Mouse (Mus musculus): ENCODE measurements around the gene Acsbg1. TPM values are rescaled to one million over a fixed set of nuclear protein-coding genes. Genes with fewer than 3 reads are reported as not detected.
"Not testable (repeated sequence)": the region's sequence is repeated elsewhere in the genome, so short reads cannot be mapped to it uniquely, and the experiment has no call there.

Acsbg1 gene
- polyA plus RNA-seq, 1 experiment from 2014 or later, result 0.43 TPM

GRCm38 (mm10) chr9:54604131-54604654 lies 57.5 kb downstream of the Acsbg1 start:
- H3K36me3 ChIP-seq (ENCODE audit: control insufficient read depth, insufficient read depth, low read length), result peaks cover 5% of the 10 kb centered on the region
- H3K27ac ChIP-seq (ENCODE audit: low read length), result no peak overlapping the region
- H3K27me3 ChIP-seq (ENCODE audit: control insufficient read depth, insufficient read depth, low read depth, low read length), result no peaks in the 10 kb centered on the region
- 77% methylated on average over 5 of the region's 5 CpGs for WGBS
- H3K9ac ChIP-seq (ENCODE audit: low read length), result no peak overlapping the region
- no peak for ATAC-seq (ENCODE audit: low read depth)
- no peaks in the 10 kb centered on the region for H3K9me3 ChIP-seq (ENCODE audit: control insufficient read depth, low read length)
- H3K4me1 ChIP-seq (replicated peaks; ENCODE audit: control insufficient read depth, insufficient read depth, low read length), result no peaks in the 10 kb centered on the region
- no peak overlapping the region for H3K4me2 ChIP-seq (ENCODE audit: low read depth, low read length)
- no peak overlapping the region for H3K4me3 ChIP-seq (ENCODE audit: low read length)

GRCm38 (mm10) chr9:54602916-54603315 lies 58.8 kb downstream of the Acsbg1 start:
- ATAC-seq (ENCODE audit: low read depth), result no peak
- WGBS, result 85% methylated on average over 7 of the region's 7 CpGs
- no peaks in the 10 kb centered on the region for H3K27me3 ChIP-seq (ENCODE audit: control insufficient read depth, insufficient read depth, low read depth, low read length)

GRCm38 (mm10) chr9:54602386-54602785 lies 59.3 kb downstream of the Acsbg1 start:
- WGBS, result 90% methylated on average over 2 of the region's 2 CpGs
- H3K9ac ChIP-seq (ENCODE audit: low read length), result no peak overlapping the region
- no peak overlapping the region for H3K27ac ChIP-seq (ENCODE audit: low read length)
- H3K27me3 ChIP-seq (ENCODE audit: control insufficient read depth, insufficient read depth, low read depth, low read length), result no peaks in the 10 kb centered on the region
- no peaks in the 10 kb centered on the region for H3K9me3 ChIP-seq (ENCODE audit: control insufficient read depth, low read length)
- no peak overlapping the region for H3K4me2 ChIP-seq (ENCODE audit: low read depth, low read length)
- H3K4me3 ChIP-seq (ENCODE audit: low read length), result no peak overlapping the region
- H3K36me3 ChIP-seq (ENCODE audit: control insufficient read depth, insufficient read depth, low read length), result peaks cover 11% of the 10 kb centered on the region
- ATAC-seq (ENCODE audit: low read depth), result no peak
- H3K4me1 ChIP-seq (replicated peaks; ENCODE audit: control insufficient read depth, insufficient read depth, low read length), result no peaks in the 10 kb centered on the region

More at GRCm38 (mm10) chr9:54602916-54603315, 58.8 kb downstream of the Acsbg1 start:
- Histone ChIP-seq H3K9ac (ENCODE audit: low read length) (no peak overlapping the region), H3K9me3 (ENCODE audit: control insufficient read depth, low read length) (no peaks in the 10 kb centered on the region), H3K4me2 (ENCODE audit: low read depth, low read length) (no peak overlapping the region), H3K4me3 (ENCODE audit: low read length) (no peak overlapping the region), H3K27ac (ENCODE audit: low read length) (no peak overlapping the region), H3K36me3 (ENCODE audit: control insufficient read depth, insufficient read depth, low read length) (peaks cover 9% of the 10 kb centered on the region), H3K4me1 (replicated peaks; ENCODE audit: control insufficient read depth, insufficient read depth, low read length) (no peaks in the 10 kb centered on the region)

- H3K9me3 ChIP-seq (ENCODE audit: control insufficient read depth, low read length), result no peaks in the 10 kb centered on the region
- H3K4me2 ChIP-seq (ENCODE audit: low read depth, low read length), result no peak overlapping the region
- WGBS, result 92% methylated on average over 15 of the region's 15 CpGs
- H3K27ac ChIP-seq (ENCODE audit: low read length), result no peak overlapping the region
- no peak overlapping the region for H3K9ac ChIP-seq (ENCODE audit: low read length)
- H3K27me3 ChIP-seq (ENCODE audit: control insufficient read depth, insufficient read depth, low read depth, low read length), result no peaks in the 10 kb centered on the region
- no peak for ATAC-seq (ENCODE audit: low read depth)
- no peaks in the 10 kb centered on the region for H3K4me1 ChIP-seq (replicated peaks; ENCODE audit: control insufficient read depth, insufficient read depth, low read length)
- no peak overlapping the region for H3K4me3 ChIP-seq (ENCODE audit: low read length)
- H3K36me3 ChIP-seq (ENCODE audit: control insufficient read depth, insufficient read depth, low read length), result peaks cover 41% of the 10 kb centered on the region
Measured at GRCm38 (mm10) chr9:54596752-54597465, 64.8 kb downstream of the Acsbg1 start.

- H3K4me1 ChIP-seq (replicated peaks; ENCODE audit: control insufficient read depth, insufficient read depth, low read length), result not testable (repeated sequence)
- H3K36me3 ChIP-seq (ENCODE audit: control insufficient read depth, insufficient read depth, low read length), result peaks cover 38% of the 10 kb centered on the region
- 84% methylated on average over 4 of the region's 4 CpGs for WGBS
Measured at GRCm38 (mm10) chr9:54593652-54594051, 68.0 kb downstream of the Acsbg1 start.

GRCm38 (mm10) chr9:54587863-54588262 lies 73.8 kb downstream of the Acsbg1 start:
- Histone ChIP-seq H3K4me1 (replicated peaks; ENCODE audit: control insufficient read depth, insufficient read depth, low read length) (peaks cover 10% of the 10 kb centered on the region), H3K4me2 (ENCODE audit: low read depth, low read length) (no peak overlapping the region), H3K27ac (ENCODE audit: low read length) (no peak overlapping the region)

More at GRCm38 (mm10) chr9:54593652-54594051, 68.0 kb downstream of the Acsbg1 start:
- not testable (repeated sequence) for H3K4me2 ChIP-seq (ENCODE audit: low read depth, low read length); ATAC-seq (ENCODE audit: low read depth); H3K4me3 ChIP-seq (ENCODE audit: low read length); H3K27ac ChIP-seq (ENCODE audit: low read length); H3K9ac ChIP-seq (ENCODE audit: low read length); H3K27me3 ChIP-seq (ENCODE audit: control insufficient read depth, insufficient read depth, low read depth, low read length); H3K9me3 ChIP-seq (ENCODE audit: control insufficient read depth, low read length)

GRCm38 (mm10) chr9:54586199-54587061 lies 75.2 kb downstream of the Acsbg1 start, which contains the start of gene Idh3a:
Gene Idh3a (plus strand): TSS chr9:54586334.
- 0% methylated on average over 71 of the region's 73 CpGs for WGBS
- Histone ChIP-seq H3K9me3 (ENCODE audit: control insufficient read depth, low read length) (no peaks in the 10 kb centered on the region), H3K36me3 (ENCODE audit: control insufficient read depth, insufficient read depth, low read length) (peaks cover 2% of the 10 kb centered on the region), H3K4me1 (replicated peaks; ENCODE audit: control insufficient read depth, insufficient read depth, low read length) (peaks cover 10% of the 10 kb centered on the region), H3K27ac (ENCODE audit: low read length) (no peak within 1 kb of the TSS), H3K4me2 (ENCODE audit: low read depth, low read length) (peak within 1 kb of the TSS; percentile 79), H3K4me3 (ENCODE audit: low read length) (peak within 1 kb of the TSS; percentile 77), H3K9ac (ENCODE audit: low read length) (peak within 1 kb of the TSS; percentile 84), H3K27me3 (ENCODE audit: control insufficient read depth, insufficient read depth, low read depth, low read length) (no peaks in the 10 kb centered on the region)
- ATAC-seq (ENCODE audit: low read depth), result peak; percentile 100

More at GRCm38 (mm10) chr9:54587863-54588262, 73.8 kb downstream of the Acsbg1 start:
- peaks cover 3% of the 10 kb centered on the region for H3K36me3 ChIP-seq (ENCODE audit: control insufficient read depth, insufficient read depth, low read length)
- H3K9me3 ChIP-seq (ENCODE audit: control insufficient read depth, low read length), result no peaks in the 10 kb centered on the region
- H3K4me3 ChIP-seq (ENCODE audit: low read length), result no peak overlapping the region
- ATAC-seq (ENCODE audit: low read depth), result no peak
- WGBS, result 68% methylated on average over 4 of the region's 4 CpGs
- H3K9ac ChIP-seq (ENCODE audit: low read length), result no peak overlapping the region
- no peaks in the 10 kb centered on the region for H3K27me3 ChIP-seq (ENCODE audit: control insufficient read depth, insufficient read depth, low read depth, low read length)

GRCm38 (mm10) chr9:54585839-54586198 lies 75.9 kb downstream of the Acsbg1 start:
- H3K4me2 ChIP-seq (ENCODE audit: low read depth, low read length), result peak overlapping the region; percentile 79
- no peak overlapping the region for H3K27ac ChIP-seq (ENCODE audit: low read length)
- H3K9me3 ChIP-seq (ENCODE audit: control insufficient read depth, low read length), result no peaks in the 10 kb centered on the region
- no peaks in the 10 kb centered on the region for H3K27me3 ChIP-seq (ENCODE audit: control insufficient read depth, insufficient read depth, low read depth, low read length)
- ATAC-seq (ENCODE audit: low read depth), result no peak
- peak overlapping the region; percentile 51 for H3K9ac ChIP-seq (ENCODE audit: low read length)
- 30% methylated on average over 5 of the region's 5 CpGs for WGBS
- peaks cover 2% of the 10 kb centered on the region for H3K36me3 ChIP-seq (ENCODE audit: control insufficient read depth, insufficient read depth, low read length)
- peak overlapping the region; percentile 77 for H3K4me3 ChIP-seq (ENCODE audit: low read length)
- peaks cover 10% of the 10 kb centered on the region for H3K4me1 ChIP-seq (replicated peaks; ENCODE audit: control insufficient read depth, insufficient read depth, low read length)

- H3K9ac ChIP-seq (ENCODE audit: low read length); H3K4me3 ChIP-seq (ENCODE audit: low read length); H3K27ac ChIP-seq (ENCODE audit: low read length); ATAC-seq (ENCODE audit: low read depth); H3K36me3 ChIP-seq (ENCODE audit: control insufficient read depth, insufficient read depth, low read length); H3K4me1 ChIP-seq (replicated peaks; ENCODE audit: control insufficient read depth, insufficient read depth, low read length); H3K9me3 ChIP-seq (ENCODE audit: control insufficient read depth, low read length); H3K27me3 ChIP-seq (ENCODE audit: control insufficient read depth, insufficient read depth, low read depth, low read length); H3K4me2 ChIP-seq (ENCODE audit: low read depth, low read length): not testable (repeated sequence)
- WGBS, result 61% methylated on average over 2 of the region's 2 CpGs
Measured at GRCm38 (mm10) chr9:54584127-54584526, 77.5 kb downstream of the Acsbg1 start.

All from lung, embryonic 16.5 days (tissue).